Mouse (Mus musculus): ENCODE measurements around the gene Smg7.
A peak's percentile ranks its signal among the peaks of the same experiment; 100 is the strongest.

Gene Smg7

DNA sequence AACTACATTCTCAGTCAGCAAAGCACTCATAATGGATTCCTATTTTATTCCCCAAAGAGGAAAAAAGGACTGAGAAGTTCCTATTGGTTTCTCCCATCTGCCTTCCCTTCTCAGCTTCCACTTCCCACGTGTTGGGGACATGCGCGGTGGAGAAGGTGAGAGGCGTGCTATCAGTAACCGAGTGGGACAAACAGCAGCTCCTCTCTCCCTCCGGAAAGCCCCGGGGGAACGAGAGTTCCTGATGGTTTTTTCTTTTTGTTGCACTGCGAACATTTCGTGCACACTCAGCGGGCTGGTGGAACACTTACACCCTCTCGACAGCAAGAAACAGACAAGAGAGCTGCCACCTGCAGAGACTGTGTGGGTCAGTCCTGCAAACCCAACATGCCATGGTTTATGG, 63.6 kb downstream of the Smg7 start:
- no peak for DNase-seq

- no peak for DNase-seq
Measured at GRCm38 (mm10) chr1:152838026-152838702, 64.3 kb downstream of the Smg7 start.

DNA sequence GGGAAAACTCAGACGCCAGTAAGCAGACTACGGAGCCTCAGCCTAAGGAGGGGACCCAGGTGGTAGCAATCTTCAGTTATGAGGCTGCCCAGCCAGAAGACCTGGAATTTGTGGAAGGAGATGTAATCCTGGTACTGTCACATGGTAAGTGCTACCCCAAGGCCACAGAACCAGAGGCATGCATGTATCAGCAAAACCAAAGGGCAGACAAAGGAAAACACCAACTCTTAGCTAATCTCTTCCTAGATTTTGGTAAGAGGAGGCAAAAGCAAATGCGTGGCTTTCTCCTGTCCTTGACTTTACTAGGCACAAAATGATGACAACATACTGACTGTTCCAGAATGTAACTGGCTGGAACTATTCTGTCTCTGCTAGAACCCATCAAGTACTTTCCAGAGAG, 67.4 kb downstream of the Smg7 start:
- no peak for DNase-seq

- no peak for DNase-seq
Measured at GRCm38 (mm10) chr1:152832316-152832715, 70.1 kb downstream of the Smg7 start.

- no peak for DNase-seq
Measured at GRCm38 (mm10) chr1:152831619-152832018, 70.8 kb downstream of the Smg7 start.

- no peak for DNase-seq
Measured at GRCm38 (mm10) chr1:152831003-152831402, 71.4 kb downstream of the Smg7 start.

DNA sequence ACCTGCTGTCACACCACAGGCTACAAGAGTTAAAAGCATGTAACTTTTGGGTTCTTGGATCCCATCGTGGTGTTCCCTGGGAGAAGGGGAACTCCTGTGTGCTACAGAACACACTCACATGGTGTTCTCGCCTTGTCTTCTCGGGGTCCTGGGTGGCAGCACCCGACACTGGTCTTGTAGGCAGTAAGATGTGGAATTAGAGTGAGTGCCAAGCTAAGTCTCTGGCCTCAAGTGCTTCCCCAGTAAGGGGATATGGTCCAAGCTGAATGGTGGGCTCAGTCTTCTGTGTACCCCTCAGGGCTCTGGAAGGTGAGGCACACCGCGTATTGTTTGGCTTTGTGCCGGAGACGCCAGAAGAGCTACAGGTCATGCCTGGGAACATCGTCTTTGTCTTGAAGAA, 72.4 kb downstream of the Smg7 start:
- DNase-seq = no peak

GRCm38 (mm10) chr1:152828637-152829355, 73.7 kb downstream of the Smg7 start:
- DNase-seq = no peak

- no peak for DNase-seq
Measured at GRCm38 (mm10) chr1:152828168-152828567, 74.3 kb downstream of the Smg7 start.

GRCm38 (mm10) chr1:152826446-152826845, 76.0 kb downstream of the Smg7 start:
- no peak for DNase-seq

GRCm38 (mm10) chr1:152824206-152824605, 78.2 kb downstream of the Smg7 start:
- DNase-seq = no peak

DNA sequence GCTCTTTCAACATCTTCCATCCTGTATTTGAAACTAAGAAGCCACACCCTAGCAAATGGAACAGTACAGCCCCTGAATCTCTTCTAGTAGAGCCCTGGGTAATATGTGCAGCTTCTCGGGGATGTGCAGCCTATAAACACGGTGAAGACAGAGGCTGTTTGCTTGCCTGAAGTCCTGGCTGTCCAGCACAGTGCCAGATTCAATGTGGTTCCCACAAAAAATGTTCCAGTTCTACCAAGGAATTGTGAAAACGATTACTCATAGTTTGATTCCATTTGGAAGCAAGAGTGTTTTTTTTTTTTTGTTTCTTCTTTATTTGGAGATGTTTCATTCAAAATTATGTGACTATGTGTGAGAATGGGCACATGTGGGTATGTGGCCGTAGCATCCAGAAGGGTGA, 80.7 kb downstream of the Smg7 start:
- DNase-seq = no peak

DNA sequence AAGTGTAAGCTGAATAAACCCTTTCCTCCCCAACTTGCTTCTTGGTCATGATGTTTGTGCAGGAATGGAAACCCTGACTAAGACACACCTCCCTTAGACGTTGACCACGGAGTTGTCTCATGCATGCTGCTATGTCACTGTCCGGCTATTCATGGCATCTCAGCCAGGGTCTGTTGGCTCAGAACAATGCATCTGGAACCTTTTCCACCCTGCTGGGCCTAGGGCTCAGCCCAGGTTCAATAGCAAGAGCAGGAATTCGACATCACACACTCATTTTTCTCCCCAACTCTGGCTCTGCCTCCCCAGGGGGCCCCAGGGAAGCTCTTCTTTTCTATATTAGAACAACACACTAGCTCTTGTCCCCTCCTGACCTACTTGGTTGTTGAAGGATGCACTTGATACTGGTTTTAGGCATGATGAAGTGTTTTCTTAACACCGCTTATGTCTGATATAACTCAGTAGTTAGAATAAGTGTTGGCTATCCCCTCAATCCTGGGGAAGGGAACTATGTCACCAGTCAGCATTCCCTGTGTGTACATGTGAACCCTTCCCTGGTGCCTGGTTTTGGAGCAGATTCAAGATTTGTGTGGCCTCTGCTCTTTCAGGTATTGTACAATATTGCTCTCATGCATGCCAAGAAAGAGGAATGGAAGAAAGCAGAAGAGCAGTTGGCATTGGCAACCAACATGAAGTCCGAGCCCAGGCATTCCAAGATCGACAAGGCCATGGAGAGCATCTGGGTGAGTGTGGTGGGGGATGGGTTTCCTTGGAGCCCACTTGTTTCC, 81.3 kb downstream of the Smg7 start:
- DNase-seq = no peak

- no peak for DNase-seq
Measured at GRCm38 (mm10) chr1:152819558-152819957, 82.9 kb downstream of the Smg7 start.

GRCm38 (mm10) chr1:152817794-152818193, 84.7 kb downstream of the Smg7 start:
- DNase-seq = peak; percentile 20 to 30

GRCm38 (mm10) chr1:152817027-152817769, 85.2 kb downstream of the Smg7 start:
- DNase-seq = no peak

GRCm38 (mm10) chr1:152815265-152815701, 87.2 kb downstream of the Smg7 start:
- peak; percentile 31 to 48 for DNase-seq

- DNase-seq = no peak
Measured at GRCm38 (mm10) chr1:152810533-152811439, 91.7 kb downstream of the Smg7 start.

DNA sequence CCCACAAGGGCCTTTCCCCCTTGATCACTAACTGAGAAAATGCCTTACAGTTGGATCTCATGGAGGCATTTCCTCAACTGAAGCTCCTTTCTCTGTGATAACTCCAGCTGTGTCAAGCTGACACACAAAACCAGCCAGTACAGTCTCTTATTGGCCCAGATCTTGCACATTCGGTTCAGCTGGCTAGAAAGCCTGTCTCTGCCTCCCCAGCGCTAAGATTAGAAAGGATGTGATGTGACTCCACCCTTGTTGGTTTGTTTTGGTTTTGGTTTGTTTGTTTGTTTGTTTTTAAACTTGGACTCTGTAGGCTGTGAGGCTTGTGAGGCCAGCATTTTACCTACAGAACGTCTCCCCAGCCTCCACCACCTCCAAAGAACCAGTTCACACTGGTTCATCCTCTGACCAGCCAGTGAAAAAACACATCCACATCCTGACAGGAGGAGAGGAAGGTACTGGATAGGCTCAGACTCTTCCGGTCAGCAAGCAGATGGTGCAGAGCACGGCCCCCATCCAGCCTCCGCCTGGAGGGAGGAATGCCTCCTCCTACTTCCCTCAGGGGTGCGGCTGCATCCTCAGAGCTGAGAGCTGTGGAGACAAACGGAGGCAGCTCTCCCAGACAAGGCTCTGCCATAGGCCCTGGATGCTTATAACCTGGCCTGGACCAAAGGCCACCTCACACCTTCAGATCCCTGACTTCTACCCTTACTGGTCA, 92.7 kb downstream of the Smg7 start:
- DNase-seq = peak in 1 of 2 experiments; percentile 29

DNA sequence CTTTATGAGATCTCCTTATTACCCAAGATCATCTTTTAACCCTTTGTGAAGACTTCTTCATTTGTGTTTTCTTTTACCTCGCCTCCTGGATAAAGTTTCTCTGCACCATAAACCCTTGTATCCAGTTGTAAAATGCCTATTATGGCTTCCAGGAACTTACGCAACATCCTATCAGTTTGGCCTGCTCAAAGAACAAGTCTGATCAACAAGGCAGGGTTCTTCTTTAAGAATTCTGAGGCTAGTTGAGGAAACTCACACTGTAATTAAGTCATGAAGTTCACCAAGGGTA, 94.1 kb downstream of the Smg7 start:
- DNase-seq = no peak
